Mouse (Mus musculus) CH12.LX (cell line): Measurements from ENCODE around the gene Krt10. TPM values are rescaled to one million over a fixed set of nuclear protein-coding genes. Genes with fewer than 3 reads are reported as not detected.

Experiments
- DNase-seq: peaks from one replicate; pipeline ENCODE4 v3.0.0-alpha.2; 2013; ENCODE audit errors: extremely low read depth
- H3K27ac ChIP-seq: 2 replicates; pipeline ENCODE4 v1.5.1; 2012; ENCODE audit warnings: low read depth, mild to moderate bottlenecking, control low read depth, moderate library complexity; ENCODE audit not compliant: insufficient read depth
- H3K27me3 ChIP-seq: replicated peaks from 2 replicates; pipeline ENCODE3; 2012; ENCODE audit warnings: inconsistent platforms
- H3K36me3 ChIP-seq, 2 experiments: replicated peaks in 1 of 2; 2 replicates each; pipeline versions ENCODE3 to v1.6.1; 2012; ENCODE audit warnings: inconsistent platforms in 1 of 2, low read length in 1 of 2, mild to moderate bottlenecking in 1 of 2, mixed read lengths in 1 of 2, moderate library complexity in 1 of 2; ENCODE audit not compliant: control insufficient read depth in 1 of 2, insufficient read depth in 1 of 2
- H3K4me1 ChIP-seq, 2 experiments: 2 replicates each; pipeline ENCODE4 v1.6.1; 2012; ENCODE audit warnings: inconsistent platforms in 1 of 2, moderate library complexity in 1 of 2; ENCODE audit not compliant: insufficient read depth in 2 of 2, control insufficient read depth in 1 of 2
- H3K4me2 ChIP-seq: 2 replicates; pipeline ENCODE4 v1.6.1; 2012; ENCODE audit warnings: low read depth, mild to moderate bottlenecking, control low read depth; ENCODE audit not compliant: poor library complexity, insufficient read depth, severe bottlenecking
- H3K4me3 ChIP-seq, 3 experiments: fragments of 150-350 bp in 1 of 3; sonication (generic) in 1 of 3; replicated peaks in 1 of 3; 2 replicates each; pipeline versions ENCODE3 to v1.5.1; 2011 to 2012; ENCODE audit warnings: low read depth in 2 of 3, low read length in 2 of 3, mild to moderate bottlenecking in 2 of 3, moderate library complexity in 2 of 3, control low read depth in 1 of 3, improper control_type of control experiment in 1 of 3, inconsistent platforms in 1 of 3, mixed read lengths in 1 of 3; ENCODE audit not compliant: poor library complexity in 1 of 3
- H3K79me2 ChIP-seq: replicated peaks from 2 replicates; pipeline ENCODE4 v1.6.1; 2012; ENCODE audit warnings: mild to moderate bottlenecking, moderate library complexity; ENCODE audit not compliant: control insufficient read depth, poor library complexity, insufficient read depth, severe bottlenecking; ENCODE audit errors: extremely low read depth
- H3K9ac ChIP-seq: 2 replicates; pipeline ENCODE4 v1.6.1; 2012; ENCODE audit warnings: low read depth, mild to moderate bottlenecking, control low read depth, moderate library complexity; ENCODE audit not compliant: insufficient read depth
- H3K9me3 ChIP-seq: replicated peaks from 2 replicates; pipeline ENCODE3; 2012; ENCODE audit warnings: low read length, inconsistent platforms, mixed read lengths
- BHLHE40 ChIP-seq: IDR thresholded peaks from 2 replicates; pipeline ENCODE4 v1.6.1; 2011; ENCODE audit warnings: mild to moderate bottlenecking, low read depth, low read length, improper control_type of control experiment
- CTCF ChIP-seq, 2 experiments: IDR thresholded peaks in 1 of 2; conservative IDR thresholded peaks in 1 of 2; 2 replicates each; pipeline ENCODE4 v1.5.1; 2011 to 2012; ENCODE audit warnings: low read depth in 2 of 2, low read length in 2 of 2, improper control_type of control experiment in 1 of 2, inconsistent platforms in 1 of 2, mild to moderate bottlenecking in 1 of 2, moderate library complexity in 1 of 2
- ELF1 ChIP-seq: IDR thresholded peaks from 2 replicates; pipeline ENCODE4 v1.6.1; 2014; ENCODE audit warnings: low read depth, mild to moderate bottlenecking, inconsistent platforms, low read length, improper control_type of control experiment
- EP300 ChIP-seq: IDR thresholded peaks from 2 replicates; pipeline ENCODE4 v1.6.1; 2011; ENCODE audit warnings: low read length, improper control_type of control experiment
- ETS1 ChIP-seq: conservative IDR thresholded peaks from 2 replicates; pipeline ENCODE4 v1.6.1; 2012; ENCODE audit warnings: low read depth, mild to moderate bottlenecking, inconsistent platforms, low read length, improper control_type of control experiment, moderate library complexity
- HCFC1 ChIP-seq: IDR thresholded peaks from 2 replicates; pipeline ENCODE4 v1.6.1; 2012; ENCODE audit warnings: low read depth, mild to moderate bottlenecking, inconsistent platforms, low read length, improper control_type of control experiment
- IRF4 ChIP-seq: IDR thresholded peaks from 2 replicates; pipeline ENCODE4 v1.6.1; 2014; ENCODE audit warnings: low read depth, mild to moderate bottlenecking, inconsistent platforms, low read length, improper control_type of control experiment
- JUND ChIP-seq: conservative IDR thresholded peaks from 2 replicates; pipeline ENCODE4 v1.6.1; 2011; ENCODE audit warnings: low read depth, low read length, improper control_type of control experiment
- KAT2A ChIP-seq: IDR thresholded peaks from 2 replicates; pipeline ENCODE4 v1.6.1; 2012; ENCODE audit warnings: low read length, improper control_type of control experiment, inconsistent platforms; ENCODE audit not compliant: insufficient replicate concordance
- MAX ChIP-seq: IDR thresholded peaks from 2 replicates; pipeline ENCODE4 v1.6.1; 2011; ENCODE audit warnings: low read length, improper control_type of control experiment
- PAX5 ChIP-seq: IDR thresholded peaks from 2 replicates; pipeline ENCODE4 v1.6.1; 2012; ENCODE audit warnings: low read length, inconsistent platforms, mixed read lengths
- POLR2AphosphoS2 ChIP-seq: IDR thresholded peaks from 2 replicates; pipeline ENCODE4 v1.6.1; 2011; ENCODE audit warnings: low read depth, low read length, improper control_type of control experiment
- RAD21 ChIP-seq: IDR thresholded peaks from 2 replicates; pipeline ENCODE4 v1.6.1; 2011; ENCODE audit warnings: low read depth, mild to moderate bottlenecking, low read length, improper control_type of control experiment, moderate library complexity
- RCOR1 ChIP-seq: conservative IDR thresholded peaks from 2 replicates; pipeline ENCODE4 v1.6.1; 2012; ENCODE audit warnings: low read depth, mild to moderate bottlenecking, inconsistent platforms, low read length, improper control_type of control experiment
- SMC3 ChIP-seq: IDR thresholded peaks from 2 replicates; pipeline ENCODE4 v1.6.1; 2011; ENCODE audit warnings: low read depth, low read length, improper control_type of control experiment
- TBP ChIP-seq: conservative IDR thresholded peaks from 2 replicates; pipeline ENCODE4 v1.6.1; 2011; ENCODE audit warnings: low read depth, low read length, improper control_type of control experiment
- UBTF ChIP-seq: IDR thresholded peaks from 2 replicates; pipeline ENCODE4 v1.6.1; 2012; ENCODE audit warnings: low read depth, mild to moderate bottlenecking, inconsistent platforms, low read length, improper control_type of control experiment, moderate library complexity
- ZC3H11A ChIP-seq: IDR thresholded peaks from 2 replicates; pipeline ENCODE4 v1.6.1; 2012; ENCODE audit warnings: low read depth, mild to moderate bottlenecking, inconsistent platforms, low read length, improper control_type of control experiment
- ZKSCAN1 ChIP-seq: IDR thresholded peaks from 2 replicates; pipeline ENCODE4 v1.6.1; 2012; ENCODE audit warnings: low read depth, inconsistent platforms, low read length, improper control_type of control experiment, borderline replicate concordance
- ZNF384 ChIP-seq: IDR thresholded peaks from 2 replicates; pipeline ENCODE4 v1.6.1; 2012; ENCODE audit warnings: low read depth, low read length, improper control_type of control experiment, inconsistent platforms
- dilution Hi-C: fragments of 300-500 bp; cut with MboI; formaldehyde crosslinking; loops from 2 replicates; pipeline ENCODE4 v1.14.3; 2020; ENCODE audit warnings: low sequenced_read_pairs; ENCODE audit not compliant: extremely low pct_unique_long_range_greater_than_20kb, extremely low pct_ligation_motif_present
- in situ Hi-C: fragments of 300-500 bp; cut with MboI; formaldehyde crosslinking; loops from 3 replicates; pipeline ENCODE4 v1.14.3; 2019; ENCODE audit warnings: low sequenced_read_pairs, low pct_ligation_motif_present, low pct_unique_long_range_greater_than_20kb, mixed read lengths
- polyA plus RNA-seq: library from polyadenylated mRNA; unstranded; fragments of >175 nt; gene quantifications from 2 replicates; pipeline ENCODE4 v1.2.1, GENCODE M21; 2012; ENCODE audit warnings: low read depth; ENCODE audit not compliant: insufficient read length
- total RNA-seq, 2 experiments: library from RNA; depleted of rRNA; stranded (reverse); fragments of 300-350 nt in 1 of 2; fragments of >200 nt in 1 of 2; gene quantifications; 2 replicates each; pipeline ENCODE4 v1.2.3; 2012 to 2014

Gene Krt10
- total and polyA plus RNA-seq, 3 experiments: 3.0 to 12.2 (median 9.0) TPM

DNA sequence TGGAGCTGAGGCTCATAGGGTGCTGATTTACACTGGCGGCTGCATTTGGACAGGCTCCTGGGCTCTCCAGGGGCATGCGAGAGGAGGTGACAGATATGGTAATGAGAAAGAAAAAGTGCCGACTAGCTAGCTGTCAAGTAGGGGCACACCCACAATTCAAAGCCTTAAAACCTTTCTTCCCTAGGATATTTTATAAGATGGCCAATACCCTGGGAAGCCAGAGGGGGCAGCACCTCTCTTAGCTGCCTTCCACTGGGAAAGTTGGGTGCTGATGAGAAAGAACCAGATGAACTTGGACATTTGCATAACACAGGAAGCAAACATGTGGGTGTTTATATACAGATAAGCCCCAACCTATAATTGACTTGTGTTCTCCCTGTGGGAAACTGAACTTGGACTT lies 19.9 kb downstream of the Krt10 start:
- Histone ChIP-seq H3K4me2 (peak overlapping the region; percentile 94), H3K9ac (peak overlapping the region; percentile 73), H3K27ac (peak overlapping the region; percentile 62), H3K4me1 (peaks cover 26 to 29% of the 10 kb centered on the region in 2 experiments), H3K36me3 (no peaks in the 10 kb centered on the region), H3K9me3 (no peaks in the 10 kb centered on the region), H3K4me3 (peak overlapping the region; percentile 1 to 37 (median 35)), H3K27me3 (peaks cover 46% of the 10 kb centered on the region), H3K79me2 (no peaks in the 10 kb centered on the region)
- in situ Hi-C loops: no loop called here
- DNase-seq: peak; percentile 46
- TF ChIP-seq CTCF (conservative IDR thresholded peaks at IDR 0.05 in 1 of 2, IDR thresholded peaks at IDR 0.05 in 1 of 2; ENCODE audit: low read depth in 2 of 2, low read length in 2 of 2) (peak; percentile 59 to 71), SMC3 (0 out of 2 replicates have a peak, but pooled peaks have one; percentile 3), EP300 (no peak; the same call in 1 of the 2 replicates), ZC3H11A (no peak), POLR2AphosphoS2 (no peak), RAD21 (peak; percentile 2), IRF4 (peak; percentile 33; the same call in 1 of the 2 replicates)
- dilution Hi-C loops: no loop called here

- Histone ChIP-seq H3K9me3 (no peaks in the 10 kb centered on the region), H3K4me2 (0 out of 2 replicates have a peak overlapping the region, but pooled peaks have one; percentile 4), H3K4me1 (peaks cover 26 to 29% of the 10 kb centered on the region in 2 experiments), H3K79me2 (no peaks in the 10 kb centered on the region), H3K36me3 (no peaks in the 10 kb centered on the region), H3K27me3 (peaks cover 53% of the 10 kb centered on the region), H3K9ac (no peak overlapping the region), H3K4me3 (no peak overlapping the region), H3K27ac (no peak overlapping the region)
- in situ Hi-C loops (no loop called here), dilution Hi-C loops (no loop called here)
- peak; percentile 61 for DNase-seq
- peak; percentile 26; the same call in 1 of the 2 replicates for TF ChIP-seq SMC3
- no peak for TF ChIP-seq ZC3H11A
- TF ChIP-seq CTCF (conservative IDR thresholded peaks at IDR 0.05 in 1 of 2, IDR thresholded peaks at IDR 0.05 in 1 of 2; ENCODE audit: low read depth in 2 of 2, low read length in 2 of 2): peak in 1 of 2 experiments; percentile 61; a peak in 2 of 4 replicates
Measured at GRCm38 (mm10) chr11:99366791-99367190, 22.4 kb downstream of the Krt10 start.

DNA sequence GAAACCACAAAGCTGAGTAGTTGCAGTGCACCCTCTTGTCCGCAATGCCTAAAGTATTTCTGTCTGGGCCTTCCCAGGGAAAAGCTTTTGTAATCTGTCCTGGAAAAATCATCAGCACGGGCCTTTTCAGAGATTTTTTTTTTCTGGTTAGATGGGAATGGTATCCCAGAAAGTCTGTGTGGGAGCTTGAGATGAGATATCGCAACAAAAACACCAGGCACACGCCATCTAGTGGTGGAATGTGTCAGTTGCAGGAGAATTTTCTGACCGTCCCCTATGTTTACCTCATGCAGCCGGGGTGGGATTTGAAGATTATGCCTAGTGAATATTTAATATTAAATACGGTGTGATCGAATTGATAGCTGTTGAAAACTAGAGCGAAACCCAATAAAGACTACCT lies 24.8 kb downstream of the Krt10 start:
- H3K9me3 ChIP-seq: no peaks in the 10 kb centered on the region
- H3K36me3 ChIP-seq: no peaks in the 10 kb centered on the region
- no peaks in the 10 kb centered on the region for H3K79me2 ChIP-seq
- H3K4me2 ChIP-seq: peak overlapping the region; percentile 71
- no peak overlapping the region for H3K4me3 ChIP-seq
- dilution Hi-C loops: no loop called here
- no peak overlapping the region for H3K27ac ChIP-seq
- H3K9ac ChIP-seq: peak overlapping the region; percentile 44
- H3K27me3 ChIP-seq: peaks cover 70% of the 10 kb centered on the region
- DNase-seq: peak; percentile 70
- TF ChIP-seq EP300 (no peak), ZKSCAN1 (no peak), HCFC1 (no peak), JUND (0 out of 2 replicates have a peak, but pooled peaks have one; percentile 21), MAX (no peak), POLR2AphosphoS2 (no peak), ETS1 (no peak), ELF1 (peak; percentile 50), BHLHE40 (no peak), RAD21 (peak; percentile 49), UBTF (no peak), KAT2A (no peak), TBP (no peak), CTCF (conservative IDR thresholded peaks at IDR 0.05 in 1 of 2, IDR thresholded peaks at IDR 0.05 in 1 of 2; ENCODE audit: low read depth in 2 of 2, low read length in 2 of 2) (peak; percentile 95 to 96), PAX5 (no peak), IRF4 (peak; percentile 28; the same call in 1 of the 2 replicates), ZNF384 (peak; percentile 67), SMC3 (peak; percentile 77), RCOR1 (no peak)
- in situ Hi-C loops: no loop called here
- peaks cover 13 to 14% of the 10 kb centered on the region in 2 experiments for H3K4me1 ChIP-seq
